Mouse (Mus musculus) neural tube, embryonic 12.5 days (tissue): ENCODE measurements around the gene Stpg4. TPM values are rescaled to one million over a fixed set of nuclear protein-coding genes. Genes with fewer than 3 reads are reported as not detected.

ENCODE experiments used
- ATAC-seq: fragments of 200-750 bp; cut with Nextera tagmentation; 2 replicates; pipeline ENCODE4 v1.8.0; 2017; ENCODE audit warnings: low read depth, mild to moderate bottlenecking, moderate TSS enrichment, moderate library complexity; ENCODE audit not compliant: low FRiP score
- H3K27ac ChIP-seq: fragments of 300-500 bp; sonication (generic); 2 replicates; pipeline ENCODE4 v1.5.1; 2016
- H3K27me3 ChIP-seq: fragments of 300-500 bp; sonication (generic); replicated peaks from 2 replicates; pipeline ENCODE4 v1.6.1; 2016; ENCODE audit warnings: mild to moderate bottlenecking
- H3K36me3 ChIP-seq: fragments of 300-500 bp; sonication (generic); 2 replicates; pipeline ENCODE4 v1.6.1; 2016; ENCODE audit warnings: mild to moderate bottlenecking
- H3K4me1 ChIP-seq: fragments of 300-500 bp; sonication (generic); 2 replicates; pipeline ENCODE4 v1.6.1; 2016
- H3K4me2 ChIP-seq: fragments of 300-500 bp; sonication (generic); replicated peaks from 2 replicates; pipeline ENCODE4 v1.6.1; 2016; ENCODE audit warnings: mild to moderate bottlenecking
- H3K4me3 ChIP-seq: fragments of 300-500 bp; sonication (generic); 2 replicates; pipeline ENCODE4 v1.5.1; 2016
- H3K9ac ChIP-seq: fragments of 300-500 bp; sonication (generic); 2 replicates; pipeline ENCODE4 v1.6.1; 2016; ENCODE audit warnings: mild to moderate bottlenecking
- H3K9me3 ChIP-seq: fragments of 300-500 bp; sonication (generic); 2 replicates; pipeline ENCODE4 v1.6.1; 2016; ENCODE audit warnings: mild to moderate bottlenecking
- WGBS: fragments of 180-500 bp; shearing (Covaris S2); methylation state at CpG from one replicate; pipeline ENCODE4 v1.1.7; 2016; 5-methylcytosine and 5-hydroxymethylcytosine counted together
- polyA plus RNA-seq: library from polyadenylated mRNA; unstranded; fragments of >200 nt; fragmentation: Nextera tagmentation; extraction: Ambion mirVana; gene quantifications from 2 replicates; pipeline ENCODE4 v1.2.1, GENCODE M21; 2016

Gene Stpg4
- polyA plus RNA-seq, 1 experiment from 2014 or later = not detected

- Histone ChIP-seq H3K27ac (no peak overlapping the region), H3K4me1 (peaks cover 50% of the 10 kb centered on the region)
- 50% methylated on average over 10 of the region's 10 CpGs for WGBS
Observed at GRCm38 (mm10) chr17:87375941-87376511, 51.5 kb downstream of the Stpg4 start.

GRCm38 (mm10) chr17:87373327-87373726 is 54.2 kb downstream of the Stpg4 start:
- no peak overlapping the region for H3K4me3 ChIP-seq
- no peaks in the 10 kb centered on the region for H3K27me3 ChIP-seq
- no peak overlapping the region for H3K4me2 ChIP-seq
- H3K36me3 ChIP-seq = no peaks in the 10 kb centered on the region
- peaks cover 37% of the 10 kb centered on the region for H3K4me1 ChIP-seq
- H3K9ac ChIP-seq = no peak overlapping the region
- ATAC-seq = no peak
- no peak overlapping the region for H3K27ac ChIP-seq
- WGBS = 91% methylated on average over 9 of the region's 9 CpGs
- H3K9me3 ChIP-seq = no peaks in the 10 kb centered on the region

More at GRCm38 (mm10) chr17:87375941-87376511, 51.5 kb downstream of the Stpg4 start:
- H3K36me3 ChIP-seq = no peaks in the 10 kb centered on the region
- H3K9ac ChIP-seq = no peak overlapping the region
- H3K4me2 ChIP-seq = no peak overlapping the region
- H3K9me3 ChIP-seq = no peaks in the 10 kb centered on the region
- no peaks in the 10 kb centered on the region for H3K27me3 ChIP-seq
- H3K4me3 ChIP-seq = no peak overlapping the region
- no peak for ATAC-seq

DNA sequence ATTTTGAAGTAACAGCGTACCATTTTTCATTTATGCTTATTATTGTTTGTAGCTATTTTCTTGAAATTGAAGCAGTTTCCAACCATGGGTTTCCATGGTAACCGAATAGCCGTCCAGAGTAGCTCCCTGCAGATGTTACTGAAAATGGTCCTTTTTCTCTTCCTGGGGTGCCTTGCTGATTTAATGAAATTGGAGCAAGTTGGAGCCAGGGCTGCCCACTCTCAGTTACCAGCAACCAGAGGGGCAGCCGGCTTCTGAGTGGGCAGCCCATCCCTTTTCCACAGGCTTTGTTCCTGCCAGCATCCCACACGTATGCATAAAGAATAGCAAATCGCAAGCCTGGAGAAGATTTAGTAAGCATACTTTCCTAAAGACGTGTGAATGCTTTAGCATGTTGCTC is 55.4 kb downstream of the Stpg4 start:
- 73% methylated on average over 7 of the region's 7 CpGs for WGBS
- H3K27ac ChIP-seq = no peak overlapping the region
- no peak for ATAC-seq

DNA sequence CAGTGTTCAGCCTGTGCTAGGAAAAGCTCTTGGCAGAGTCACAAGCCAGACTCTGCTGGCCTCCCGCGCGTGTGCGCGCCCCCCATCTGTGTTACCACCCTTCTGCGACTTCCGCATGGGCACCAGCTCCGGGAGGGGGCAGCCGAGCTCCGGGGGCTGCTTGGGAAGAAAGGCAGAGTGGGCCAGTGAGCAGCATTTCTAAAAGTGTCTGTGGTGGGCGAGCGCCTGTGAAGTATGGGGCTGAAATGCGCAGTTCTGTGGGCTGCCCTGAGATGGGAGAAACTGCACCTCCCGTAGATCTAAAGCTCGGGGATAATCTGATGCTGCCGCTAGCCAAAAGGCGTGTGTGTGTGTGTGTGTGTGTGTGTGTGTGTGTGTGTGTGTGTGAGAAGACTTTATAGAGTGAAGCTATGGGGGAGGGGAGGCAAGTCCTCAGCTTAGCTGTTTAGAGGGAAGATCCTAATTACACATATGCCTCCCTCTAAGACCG is 58.2 kb downstream of the Stpg4 start:
- Histone ChIP-seq H3K27me3 (no peaks in the 10 kb centered on the region), H3K4me2 (no peak overlapping the region), H3K9ac (no peak overlapping the region), H3K36me3 (no peaks in the 10 kb centered on the region), H3K27ac (no peak overlapping the region), H3K9me3 (no peaks in the 10 kb centered on the region), H3K4me1 (peaks cover 33% of the 10 kb centered on the region), H3K4me3 (no peak overlapping the region)
- 71% methylated on average over 18 of the region's 18 CpGs for WGBS
- no peak for ATAC-seq

More for the DNA sequence above, 55.4 kb downstream of the Stpg4 start:
- Histone ChIP-seq H3K4me3 (no peak overlapping the region), H3K27me3 (no peaks in the 10 kb centered on the region), H3K36me3 (no peaks in the 10 kb centered on the region), H3K9me3 (no peaks in the 10 kb centered on the region), H3K4me2 (no peak overlapping the region), H3K4me1 (peaks cover 35% of the 10 kb centered on the region), H3K9ac (no peak overlapping the region)

DNA sequence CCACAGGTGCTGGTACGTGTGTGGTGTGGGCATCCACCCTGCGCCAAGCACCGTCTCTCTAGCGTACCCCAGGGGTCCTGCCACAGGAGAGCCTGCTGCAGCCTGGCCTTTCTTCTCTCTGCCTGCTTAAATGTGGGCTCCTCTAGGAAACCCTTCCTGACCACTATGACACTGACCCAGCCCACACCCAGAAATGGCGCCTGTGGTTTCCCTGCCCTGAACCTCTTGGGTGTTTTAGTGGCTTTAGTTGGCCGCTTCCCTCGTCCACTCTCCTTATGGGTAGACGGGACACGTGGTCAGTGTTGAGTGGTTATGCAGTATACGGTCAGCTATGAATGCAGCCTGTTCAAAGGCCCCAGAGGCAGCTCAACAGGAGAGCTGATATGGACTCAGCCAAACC is 59.1 kb downstream of the Stpg4 start:
- no peaks in the 10 kb centered on the region for H3K9me3 ChIP-seq
- no peaks in the 10 kb centered on the region for H3K36me3 ChIP-seq
- no peak for ATAC-seq
- H3K27ac ChIP-seq = no peak overlapping the region
- no peak overlapping the region for H3K9ac ChIP-seq
- H3K27me3 ChIP-seq = no peaks in the 10 kb centered on the region
- H3K4me2 ChIP-seq = no peak overlapping the region
- H3K4me3 ChIP-seq = no peak overlapping the region
- 77% methylated on average over 10 of the region's 10 CpGs for WGBS
- H3K4me1 ChIP-seq = peaks cover 33% of the 10 kb centered on the region

DNA sequence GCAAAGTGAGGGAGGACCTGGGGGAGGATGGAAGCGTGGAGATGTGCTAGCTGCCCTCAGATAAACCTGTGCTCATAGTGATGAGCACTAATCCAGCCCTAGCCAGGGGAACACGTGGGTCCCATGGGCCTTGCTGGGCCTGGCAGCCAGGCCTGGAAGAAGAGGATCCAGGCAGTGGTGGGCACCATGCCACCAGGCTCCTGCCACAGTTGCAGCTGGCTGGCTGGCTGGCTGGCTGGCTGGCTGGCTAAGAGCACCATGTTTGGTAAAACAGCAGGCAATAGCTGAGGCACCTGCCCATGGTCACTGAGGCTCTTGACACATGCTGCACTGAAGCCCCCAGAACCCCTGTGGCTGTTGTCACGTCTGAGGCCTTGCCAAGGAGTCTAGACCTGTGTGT is 59.9 kb downstream of the Stpg4 start:
- H3K4me3 ChIP-seq = no peak overlapping the region
- no peak overlapping the region for H3K9ac ChIP-seq
- H3K27me3 ChIP-seq = no peaks in the 10 kb centered on the region
- 67% methylated on average over 3 of the region's 3 CpGs for WGBS
- peaks cover 33% of the 10 kb centered on the region for H3K4me1 ChIP-seq
- no peak overlapping the region for H3K4me2 ChIP-seq
- no peaks in the 10 kb centered on the region for H3K9me3 ChIP-seq
- no peak for ATAC-seq
- H3K36me3 ChIP-seq = no peaks in the 10 kb centered on the region
- no peak overlapping the region for H3K27ac ChIP-seq

DNA sequence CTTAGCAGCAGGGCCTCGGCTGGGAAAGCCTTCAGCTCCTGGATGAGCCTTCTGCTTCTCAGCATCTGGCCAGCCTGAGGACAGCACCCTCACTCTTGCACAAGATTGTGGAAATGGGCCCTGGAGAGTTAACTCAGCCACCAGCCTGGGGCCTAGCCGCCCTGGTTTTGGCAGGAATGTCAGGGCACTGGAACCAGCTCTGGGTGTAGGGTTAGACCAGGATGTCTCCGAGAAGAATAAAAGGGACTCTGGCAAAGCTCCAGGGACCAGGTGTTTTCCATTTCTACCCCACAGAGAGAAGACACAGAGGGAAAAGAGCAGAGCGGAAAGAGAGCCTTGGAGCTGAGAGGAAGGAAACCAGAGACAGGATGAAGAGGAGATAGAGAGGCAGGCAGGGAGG is 60.3 kb downstream of the Stpg4 start:
- no peaks in the 10 kb centered on the region for H3K36me3 ChIP-seq
- H3K4me3 ChIP-seq = no peak overlapping the region
- no peak overlapping the region for H3K9ac ChIP-seq
- H3K27me3 ChIP-seq = no peaks in the 10 kb centered on the region
- H3K4me2 ChIP-seq = no peak overlapping the region
- WGBS = 48% methylated on average over 4 of the region's 4 CpGs
- no peak for ATAC-seq
- H3K4me1 ChIP-seq = peaks cover 31% of the 10 kb centered on the region
- H3K9me3 ChIP-seq = no peaks in the 10 kb centered on the region
- no peak overlapping the region for H3K27ac ChIP-seq

DNA sequence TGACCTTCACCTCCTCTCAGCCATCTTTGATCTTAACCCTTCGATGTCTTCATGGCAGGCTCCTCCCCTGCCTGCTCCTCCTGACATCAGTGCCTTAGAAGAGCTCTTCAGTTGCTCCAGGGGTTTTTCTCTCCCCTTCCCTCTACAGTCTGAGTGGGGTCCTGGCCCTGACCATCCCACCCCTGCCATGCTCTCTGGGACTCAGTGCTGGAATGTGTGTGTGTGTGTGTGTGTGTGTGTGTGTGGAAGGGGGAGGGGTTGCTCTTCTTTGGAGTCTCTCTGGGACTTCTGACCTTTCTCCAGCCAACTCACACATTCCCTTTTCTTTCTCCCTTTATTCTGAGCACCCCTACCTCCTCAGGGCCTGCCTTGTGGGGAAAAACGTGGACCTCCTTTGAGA is 61.0 kb downstream of the Stpg4 start:
- ATAC-seq = no peak
- Histone ChIP-seq H3K27me3 (no peaks in the 10 kb centered on the region), H3K4me1 (peaks cover 30% of the 10 kb centered on the region), H3K27ac (no peak overlapping the region), H3K9me3 (no peaks in the 10 kb centered on the region), H3K9ac (no peak overlapping the region), H3K4me2 (no peak overlapping the region), H3K4me3 (no peak overlapping the region), H3K36me3 (no peaks in the 10 kb centered on the region)
- WGBS = 11% methylated on average over 2 of the region's 2 CpGs

DNA sequence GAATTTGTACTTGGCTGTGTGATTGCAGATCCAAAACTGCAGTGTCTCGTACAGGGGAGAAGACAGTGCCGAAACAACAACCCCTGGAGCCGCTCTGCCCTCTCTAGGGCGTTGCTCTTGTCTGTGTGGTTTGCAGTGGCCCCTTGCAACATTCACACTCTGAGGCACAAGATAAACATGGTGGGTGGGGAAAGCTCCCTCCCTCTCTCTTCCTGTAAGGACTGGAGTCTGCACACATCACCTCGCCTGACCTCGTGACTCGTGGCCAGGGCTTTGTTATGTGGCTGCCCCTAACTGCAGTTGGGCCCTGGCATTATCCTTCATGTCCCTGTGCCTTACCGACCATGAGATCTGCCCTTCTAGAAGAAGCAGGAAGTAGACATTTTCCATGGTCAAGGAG is 62.3 kb downstream of the Stpg4 start:
- no peak overlapping the region for H3K4me3 ChIP-seq
- no peaks in the 10 kb centered on the region for H3K27me3 ChIP-seq
- H3K4me2 ChIP-seq = no peak overlapping the region
- no peak overlapping the region for H3K27ac ChIP-seq
- WGBS = 61% methylated on average over 8 of the region's 8 CpGs
- no peak overlapping the region for H3K9ac ChIP-seq
- no peaks in the 10 kb centered on the region for H3K36me3 ChIP-seq
- no peaks in the 10 kb centered on the region for H3K9me3 ChIP-seq
- H3K4me1 ChIP-seq = peaks cover 30% of the 10 kb centered on the region
- ATAC-seq = no peak

DNA sequence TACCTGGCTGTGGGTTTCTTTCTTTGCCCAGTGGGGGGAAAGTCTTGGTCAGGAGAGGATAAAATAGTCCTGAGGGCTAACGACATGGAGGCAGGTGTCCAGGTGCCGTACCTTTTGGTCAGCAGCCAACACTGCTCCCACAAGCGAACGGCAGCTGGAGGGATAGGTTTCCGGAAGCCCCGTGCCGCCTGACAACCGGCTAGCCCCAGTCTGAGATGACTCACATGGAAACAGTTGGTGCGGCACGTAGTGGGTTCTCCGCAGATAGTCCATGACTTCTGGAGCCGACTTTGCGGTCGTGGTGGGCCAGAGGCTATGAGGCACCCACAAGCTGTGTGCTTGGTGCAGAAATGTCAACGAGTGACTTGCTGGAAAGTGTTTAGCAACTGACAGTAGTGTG is 63.4 kb downstream of the Stpg4 start:
- H3K27me3 ChIP-seq = no peaks in the 10 kb centered on the region
- no peak overlapping the region for H3K4me3 ChIP-seq
- no peaks in the 10 kb centered on the region for H3K9me3 ChIP-seq
- H3K4me1 ChIP-seq = peaks cover 23% of the 10 kb centered on the region
- no peak overlapping the region for H3K9ac ChIP-seq
- H3K4me2 ChIP-seq = no peak overlapping the region
- H3K36me3 ChIP-seq = no peaks in the 10 kb centered on the region
- no peak for ATAC-seq
- WGBS = 89% methylated on average over 15 of the region's 15 CpGs
- H3K27ac ChIP-seq = no peak overlapping the region

DNA sequence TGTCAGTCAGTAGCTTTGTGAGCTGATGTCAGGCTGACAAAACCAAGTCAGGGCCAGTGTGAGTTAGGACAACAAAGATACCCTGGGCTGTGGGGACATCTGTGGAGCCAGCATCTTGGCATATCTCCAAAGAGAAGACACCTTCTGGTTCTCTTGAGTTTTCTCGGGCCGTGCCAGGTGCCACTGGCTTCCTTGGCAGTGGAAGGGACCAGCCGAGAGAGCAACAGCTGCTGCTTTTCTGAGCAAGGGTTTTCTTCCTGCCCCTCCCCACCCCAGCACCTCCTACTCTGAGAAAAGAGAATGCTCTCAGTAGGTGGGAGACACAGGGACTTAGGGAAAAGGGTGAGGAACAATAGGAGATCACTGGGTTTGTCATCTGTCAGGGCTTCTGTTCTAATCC is 66.4 kb downstream of the Stpg4 start:
- Histone ChIP-seq H3K9ac (no peak overlapping the region), H3K36me3 (no peaks in the 10 kb centered on the region), H3K9me3 (no peaks in the 10 kb centered on the region), H3K27me3 (no peaks in the 10 kb centered on the region), H3K4me1 (no peaks in the 10 kb centered on the region; the same call in 1 of the 2 replicates), H3K27ac (no peak overlapping the region), H3K4me2 (no peak overlapping the region), H3K4me3 (no peak overlapping the region)
- no peak for ATAC-seq
- WGBS = 47% methylated on average over 3 of the region's 3 CpGs

GRCm38 (mm10) chr17:87357506-87357905 is 70.0 kb downstream of the Stpg4 start:
- Histone ChIP-seq H3K4me3 (no peak overlapping the region), H3K27ac (no peak overlapping the region), H3K27me3 (no peaks in the 10 kb centered on the region), H3K9ac (no peak overlapping the region), H3K4me2 (no peak overlapping the region), H3K9me3 (no peaks in the 10 kb centered on the region), H3K36me3 (no peaks in the 10 kb centered on the region), H3K4me1 (peaks cover 9% of the 10 kb centered on the region)
- no peak for ATAC-seq
- 86% methylated on average over 9 of the region's 9 CpGs for WGBS

GRCm38 (mm10) chr17:87356261-87356660 is 71.3 kb downstream of the Stpg4 start:
- Histone ChIP-seq H3K27ac (no peak overlapping the region), H3K9ac (no peak overlapping the region), H3K4me1 (peaks cover 22% of the 10 kb centered on the region), H3K4me2 (no peak overlapping the region), H3K27me3 (no peaks in the 10 kb centered on the region), H3K4me3 (no peak overlapping the region), H3K36me3 (no peaks in the 10 kb centered on the region), H3K9me3 (no peaks in the 10 kb centered on the region)
- WGBS = 71% methylated on average over 5 of the region's 5 CpGs
- no peak for ATAC-seq
